Mouse (Mus musculus) mouse embryonic stem cell (cell line): ENCODE data around the gene Pcnp.
"Not testable (repeated sequence)": the region's sequence is repeated elsewhere in the genome, so short reads cannot be mapped to it uniquely, and the experiment has no call there.

Experiments
- in situ Hi-C, 2 experiments: fragments of 300-500 bp; cut with MboI; formaldehyde crosslinking; loops; 1 replicate in 1 of 2; 3 replicates in 1 of 2; pipeline ENCODE4 v1.14.3; 2019 to 2020; ENCODE audit warnings: low sequenced_read_pairs in 2 of 2, low pct_unique_long_range_greater_than_20kb in 1 of 2, mixed read lengths in 1 of 2; ENCODE audit not compliant: unreplicated experiment in 1 of 2

Gene Pcnp

GRCm38 (mm10) chr16:56029661-56030082 is at the start of gene Pcnp:
Gene Pcnp (minus strand): TSS chr16:56029739.
- in situ Hi-C loops: no loop called here

- in situ Hi-C loops: no loop called here
Observed at GRCm38 (mm10) chr16:56076121-56076869, 46.8 kb upstream of the Pcnp start.

- in situ Hi-C loops: no loop called here
Observed at GRCm38 (mm10) chr16:56075222-56076111, 45.9 kb upstream of the Pcnp start.

GRCm38 (mm10) chr16:56074565-56074964 is 45.0 kb upstream of the Pcnp start:
- in situ Hi-C loops: no loop called here

GRCm38 (mm10) chr16:56074122-56074521 is 44.6 kb upstream of the Pcnp start:
- in situ Hi-C loops: no loop called here

GRCm38 (mm10) chr16:56073150-56073549 is 43.6 kb upstream of the Pcnp start:
- in situ Hi-C loops: not testable (repeated sequence)

- in situ Hi-C loops: no loop called here
Observed at GRCm38 (mm10) chr16:56072533-56072932, 43.0 kb upstream of the Pcnp start.

- in situ Hi-C loops: no loop called here
Observed at GRCm38 (mm10) chr16:56071317-56072232, 42.0 kb upstream of the Pcnp start.

- in situ Hi-C loops: loop anchor here in 1 of 2 experiments (10.0 kb wide), 1 partner anchor 114 kb away; no protein-coding TSS in a partner anchor
Observed at GRCm38 (mm10) chr16:56068523-56069070, 39.1 kb upstream of the Pcnp start.

GRCm38 (mm10) chr16:56066113-56066512 is 36.6 kb upstream of the Pcnp start:
- in situ Hi-C loops: loop anchor here in 1 of 2 experiments (10.0 kb wide), 1 partner anchor 111 kb away; no protein-coding TSS in a partner anchor

GRCm38 (mm10) chr16:56064334-56064990 is 34.9 kb upstream of the Pcnp start:
- in situ Hi-C loops: loop anchor here in 1 of 2 experiments (10.0 kb wide), 1 partner anchor 110 kb away; no protein-coding TSS in a partner anchor

GRCm38 (mm10) chr16:56062981-56063380 is 33.4 kb upstream of the Pcnp start:
- in situ Hi-C loops: loop anchor here in 1 of 2 experiments (10.0 kb wide), 1 partner anchor 108 kb away; no protein-coding TSS in a partner anchor

- in situ Hi-C loops: loop anchor here in 1 of 2 experiments (10.0 kb wide), 1 partner anchor 107 kb away; no protein-coding TSS in a partner anchor
Observed at GRCm38 (mm10) chr16:56061995-56062594, 32.6 kb upstream of the Pcnp start.

GRCm38 (mm10) chr16:56058151-56058550 is 28.6 kb upstream of the Pcnp start:
- in situ Hi-C loops: no loop called here

- in situ Hi-C loops: no loop called here
Observed at GRCm38 (mm10) chr16:56056944-56057590, 27.5 kb upstream of the Pcnp start.

GRCm38 (mm10) chr16:56055911-56056310 is 26.4 kb upstream of the Pcnp start:
- in situ Hi-C loops: no loop called here
